Comparison of ENCODE assay signal across 8 mouse cellular contexts in genomic region chr7:128779305-128779704, GRCm38 (mm10). TPM values are rescaled to one million over a fixed set of nuclear protein-coding genes. Genes with fewer than 3 reads are reported as not detected.
A peak's percentile ranks its signal among the peaks of the same experiment; 100 is the strongest.
DNase-seq lines count a peak whose midpoint lies in the region; ATAC-seq lines count a peak whose summit lies in the region.

No protein-coding gene starts in this region.

- ATAC-seq in megakaryocyte, adult 5-6 weeks (ENCODE audit: poor library complexity, severe bottlenecking) = peak; percentile 60

- DNase-seq in heart, postnatal 10 days = peak; percentile 35 to 65
- DNase-seq in heart, adult 8-10 months (ENCODE audit: low spot score) = no peak
- DNase-seq in R1 (ENCODE audit: low read depth, low spot score) = peak; percentile 75
- DNase-seq in cerebellum, postnatal 36 days = peak; percentile 51 to 52
- DNase-seq in frontal cortex, postnatal 36 days (ENCODE audit: low spot score in 2 of 2) = peak; percentile 31 to 67
- peak; percentile 13 for DNase-seq in layer of hippocampus, adult 9-10 months (ENCODE audit: low spot score)
- peak; percentile 75 for DNase-seq in right cerebral cortex, postnatal 4 days

- intact Hi-C loops in heart, postnatal 10 days (cut with DNase I) = no loop called here

RNA-seq across cellular contexts. Expression of gene Sec23ip, which starts 34.6 kb away (rescaled TPM):
- total RNA-seq in heart, postnatal 10 days (2021) = 10 to 100 TPM; 29.3 to 30.0 TPM
- 10 to 100 TPM; 21.4 to 34.4 (median 26.8) TPM for total RNA-seq in heart, adult 8-10 months (2022)
- 29.1 and 41.2 TPM in 2 replicates for total RNA-seq in megakaryocyte, adult 5-6 weeks (2015)
- 36.6 and 41.5 TPM in 2 replicates for total RNA-seq in megakaryocyte, adult 5-6 weeks (2017)

RNA-seq across cellular contexts. Expression of gene Mcmbp, which starts 39.0 kb away (rescaled TPM):
- 10 to 100 TPM; 33.1 to 35.9 TPM for total RNA-seq in heart, postnatal 10 days (2021)
- 10 to 100 TPM; 19.7 to 21.6 (median 21.1) TPM for total RNA-seq in heart, adult 8-10 months (2022)
- total RNA-seq in megakaryocyte, adult 5-6 weeks (2015) = 127 and 133 TPM in 2 replicates
- 77.4 and 95.5 TPM in 2 replicates for total RNA-seq in megakaryocyte, adult 5-6 weeks (2017)
